Mouse (Mus musculus): Measurements from ENCODE around the gene Gna12.

GRCm38 (mm10) chr5:140794753-140795152 is 35.5 kb downstream of the Gna12 start:
- no peak for TF ChIP-seq CTCF (IDR thresholded peaks at IDR 0.05; ENCODE audit: insufficient read depth, low read length)
- no peak for TF ChIP-seq POLR2A (IDR thresholded peaks at IDR 0.05; ENCODE audit: borderline replicate concordance, extremely low read depth, low read depth, low read length)
